Mouse (Mus musculus) testis, adult 2 months (tissue): ENCODE results near the gene Crx. TPM values are rescaled to one million over a fixed set of nuclear protein-coding genes. Genes with fewer than 3 reads are reported as not detected.

Source experiments
- H3K27ac ChIP-seq: fragments of 200-500 bp; 2 replicates; pipeline ENCODE4 v1.5.1; 2012; ENCODE audit warnings: low read depth, low read length; ENCODE audit not compliant: control insufficient read depth, insufficient read depth
- H3K27me3 ChIP-seq: fragments of 200-500 bp; 2 replicates; pipeline ENCODE4 v1.6.1; 2012; ENCODE audit warnings: mild to moderate bottlenecking, low read length, moderate library complexity; ENCODE audit not compliant: control insufficient read depth, insufficient read depth
- H3K36me3 ChIP-seq: fragments of 200-500 bp; 2 replicates; pipeline ENCODE4 v1.6.1; 2012; ENCODE audit warnings: mild to moderate bottlenecking, low read length; ENCODE audit not compliant: control insufficient read depth, insufficient read depth
- H3K4me1 ChIP-seq: fragments of 200-500 bp; 2 replicates; pipeline ENCODE4 v1.6.1; 2012; ENCODE audit warnings: low read length; ENCODE audit not compliant: control insufficient read depth, insufficient read depth
- H3K4me3 ChIP-seq: fragments of 200-500 bp; 2 replicates; pipeline ENCODE4 v1.5.1; 2012; ENCODE audit warnings: low read depth, mild to moderate bottlenecking, low read length, moderate library complexity, mixed read lengths; ENCODE audit not compliant: control insufficient read depth
- CTCF ChIP-seq: fragments of 200-500 bp; IDR thresholded peaks from 2 replicates; pipeline ENCODE4 v1.5.1; 2012; ENCODE audit warnings: low read depth, mild to moderate bottlenecking, inconsistent platforms, low read length, moderate library complexity; ENCODE audit not compliant: control insufficient read depth, insufficient read depth, insufficient replicate concordance
- POLR2A ChIP-seq: fragments of 200-500 bp; IDR thresholded peaks from 2 replicates; pipeline ENCODE4 v1.6.1; 2012; ENCODE audit warnings: low read depth, mild to moderate bottlenecking, inconsistent platforms, low read length, moderate library complexity; ENCODE audit not compliant: control insufficient read depth
- polyA plus RNA-seq: library from polyadenylated mRNA; depleted of rRNA; stranded (reverse); fragments of >200 nt; gene quantifications from 2 replicates; pipeline ENCODE4 v1.2.3, GENCODE M21; 2012; rRNA removed

Gene Crx
- not detected in 2 replicates for polyA plus RNA-seq

- no peaks in the 10 kb centered on the region for H3K36me3 ChIP-seq
- TF ChIP-seq POLR2A (no peak), CTCF (no peak)
Observed at GRCm38 (mm10) chr7:15879756-15880155, at the start of gene Crx. TSS of gene Crx (minus strand) at chr7:15879968.

GRCm38 (mm10) chr7:15922220-15922773 is 42.5 kb upstream of the Crx start, which contains the start of gene Selenow:
TSS of gene Selenow (minus strand) at chr7:15922402.
- H3K27ac ChIP-seq, result peak within 1 kb of the TSS; percentile 88
- peaks cover 19% of the 10 kb centered on the region for H3K4me1 ChIP-seq
- H3K36me3 ChIP-seq, result peaks cover 1% of the 10 kb centered on the region; the same call in 1 of the 2 replicates

More at GRCm38 (mm10) chr7:15879756-15880155, at the start of gene Crx:
- Histone ChIP-seq H3K27me3 (no peaks in the 10 kb centered on the region), H3K27ac (no peak within 1 kb of the TSS), H3K4me3 (no peak within 1 kb of the TSS), H3K4me1 (no peaks in the 10 kb centered on the region)

GRCm38 (mm10) chr7:15921796-15922195 is 42.0 kb upstream of the Crx start:
- TF ChIP-seq POLR2A, result no peak
- TF ChIP-seq CTCF, result no peak
- Histone ChIP-seq H3K27me3 (no peaks in the 10 kb centered on the region), H3K4me3 (peak overlapping the region; percentile 83), H3K36me3 (peaks cover 1% of the 10 kb centered on the region; the same call in 1 of the 2 replicates), H3K4me1 (peaks cover 19% of the 10 kb centered on the region), H3K27ac (peak overlapping the region; percentile 73)

More at GRCm38 (mm10) chr7:15922220-15922773, 42.5 kb upstream of the Crx start, which contains the start of gene Selenow:
- no peaks in the 10 kb centered on the region for H3K27me3 ChIP-seq
- peak within 1 kb of the TSS; percentile 83 for H3K4me3 ChIP-seq
- TF ChIP-seq CTCF, result no peak
- TF ChIP-seq POLR2A, result peak; percentile 71

- Histone ChIP-seq H3K4me3 (peak overlapping the region; percentile 83), H3K4me1 (peaks cover 19% of the 10 kb centered on the region), H3K36me3 (peaks cover 1% of the 10 kb centered on the region; the same call in 1 of the 2 replicates), H3K27me3 (no peaks in the 10 kb centered on the region), H3K27ac (no peak overlapping the region)
- TF ChIP-seq POLR2A (no peak), CTCF (no peak)
Observed at GRCm38 (mm10) chr7:15920645-15921190, 41.0 kb upstream of the Crx start.

GRCm38 (mm10) chr7:15919947-15920346 is 40.2 kb upstream of the Crx start:
- TF ChIP-seq POLR2A (no peak), CTCF (no peak)
- no peak overlapping the region for H3K27ac ChIP-seq
- H3K36me3 ChIP-seq, result peaks cover 1% of the 10 kb centered on the region; the same call in 1 of the 2 replicates
- no peaks in the 10 kb centered on the region for H3K27me3 ChIP-seq
- H3K4me3 ChIP-seq, result no peak overlapping the region
- H3K4me1 ChIP-seq, result peaks cover 19% of the 10 kb centered on the region

GRCm38 (mm10) chr7:15918371-15918770 is 38.6 kb upstream of the Crx start:
- TF ChIP-seq POLR2A (no peak), CTCF (no peak)
- H3K27me3 ChIP-seq, result no peaks in the 10 kb centered on the region
- no peak overlapping the region for H3K27ac ChIP-seq
- peaks cover 1% of the 10 kb centered on the region; the same call in 1 of the 2 replicates for H3K36me3 ChIP-seq
- H3K4me1 ChIP-seq, result peaks cover 13% of the 10 kb centered on the region
- no peak overlapping the region for H3K4me3 ChIP-seq

- Histone ChIP-seq H3K36me3 (peaks cover 1% of the 10 kb centered on the region; the same call in 1 of the 2 replicates), H3K4me3 (no peak overlapping the region), H3K27me3 (no peaks in the 10 kb centered on the region), H3K27ac (no peak overlapping the region), H3K4me1 (peaks cover 10% of the 10 kb centered on the region)
- TF ChIP-seq CTCF, result no peak
- no peak for TF ChIP-seq POLR2A
Observed at GRCm38 (mm10) chr7:15916996-15917395, 37.2 kb upstream of the Crx start.
